Mouse (Mus musculus) thymus, postnatal 10 days (tissue): ENCODE results near the gene Lilr4b.
"Not testable (repeated sequence)": the region's sequence is repeated elsewhere in the genome, so short reads cannot be mapped to it uniquely, and the experiment has no call there.

Experiments
- DNase-seq, 2 experiments: peaks; one replicate each; pipeline ENCODE4 v3.0.0; 2021; ENCODE audit warnings: low spot score in 2 of 2

The Lilr4b gene

DNA sequence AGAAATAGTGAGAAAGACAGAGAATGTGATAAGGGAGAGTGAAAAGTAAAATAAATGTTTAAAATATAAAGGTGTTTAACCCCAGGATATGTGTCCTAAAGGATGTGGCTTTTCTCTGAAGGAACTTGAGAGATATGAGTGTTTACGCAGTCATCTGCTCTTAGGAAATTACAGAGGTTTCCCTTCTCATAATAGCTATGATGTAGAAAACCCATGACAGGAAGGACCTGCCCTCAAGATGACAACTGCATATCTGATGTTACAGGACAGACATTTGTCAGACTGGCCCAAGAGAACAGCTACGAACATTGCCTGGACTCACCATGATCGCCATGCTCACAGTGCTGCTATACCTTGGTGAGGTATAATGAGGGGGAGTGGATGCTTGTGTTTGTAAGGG lies at the start of gene Lilr4b, which contains the start of gene Gm49339:
Lilr4b (plus strand) TSS at position 236 of the 400 bp plus-strand sequence.
Gm49339 (plus strand) TSS at position 216 of the 400 bp plus-strand sequence.
- not testable (repeated sequence) for DNase-seq

- no peak for DNase-seq
Measured at GRCm38 (mm10) chr10:51432940-51433339, 47.5 kb upstream of the Lilr4b start.

DNA sequence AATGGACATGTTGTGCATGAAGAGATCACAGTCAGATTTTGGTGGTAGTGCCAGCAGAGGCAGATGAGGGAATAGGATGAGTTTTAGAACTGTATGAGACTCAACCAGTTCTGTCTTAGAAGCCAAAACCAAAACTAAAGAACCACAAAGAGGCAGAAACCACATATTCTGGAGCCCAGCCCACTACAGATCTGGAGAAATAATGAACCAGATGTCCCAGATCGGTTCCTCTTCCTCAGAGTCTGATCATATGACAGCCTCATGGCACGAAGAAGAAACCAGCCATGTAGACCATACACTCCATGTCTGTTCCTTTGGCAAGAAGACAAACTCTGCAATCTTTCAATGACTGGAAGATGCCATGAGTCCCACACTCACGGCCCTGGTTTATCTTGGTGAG lies 44.7 kb upstream of the Lilr4b start:
- no peak for DNase-seq

DNA sequence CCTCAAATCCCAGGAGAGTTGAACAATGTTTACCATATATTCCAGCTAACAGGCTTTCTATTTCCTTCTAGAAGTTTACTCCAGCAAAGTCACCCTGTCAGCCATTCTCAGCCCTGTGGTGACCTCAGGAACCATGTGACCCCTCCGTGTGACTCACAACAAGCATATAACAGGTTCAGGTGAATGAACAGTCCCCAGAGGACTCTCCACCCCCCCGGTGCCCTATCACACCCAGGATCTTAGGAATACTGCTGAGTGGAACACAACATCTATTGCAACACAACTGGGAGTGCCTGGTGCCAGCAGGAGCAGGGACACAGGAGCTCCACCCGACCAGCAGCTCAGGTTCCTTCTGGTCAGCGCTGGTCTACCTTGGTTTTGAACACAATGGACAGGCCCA lies 28.8 kb upstream of the Lilr4b start:
- DNase-seq: no peak

GRCm38 (mm10) chr10:51453616-51454298 lies 26.7 kb upstream of the Lilr4b start:
- DNase-seq: no peak

DNA sequence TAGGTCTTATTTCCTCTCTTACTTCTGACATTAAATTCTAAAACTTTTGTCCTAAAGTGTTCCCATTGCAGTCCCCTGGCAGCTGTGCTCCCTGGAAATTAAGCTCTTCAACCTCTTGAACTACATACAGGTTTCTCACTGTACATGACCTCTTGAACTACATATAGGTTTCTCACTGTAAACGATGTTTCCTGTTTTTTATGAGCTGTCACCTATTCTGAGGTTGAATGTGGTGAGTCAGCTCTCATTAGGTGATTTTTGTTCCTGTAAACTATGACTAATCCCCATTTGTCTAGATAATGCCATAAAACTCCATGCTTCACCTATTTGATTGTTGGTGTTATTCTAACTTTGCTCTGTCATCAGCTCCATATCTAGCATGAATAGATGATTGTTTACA lies 26.1 kb upstream of the Lilr4b start:
- DNase-seq: no peak

- no peak for DNase-seq
Measured at GRCm38 (mm10) chr10:51455762-51456161, 24.7 kb upstream of the Lilr4b start.

GRCm38 (mm10) chr10:51456369-51456768 lies 24.1 kb upstream of the Lilr4b start:
- no peak for DNase-seq

DNA sequence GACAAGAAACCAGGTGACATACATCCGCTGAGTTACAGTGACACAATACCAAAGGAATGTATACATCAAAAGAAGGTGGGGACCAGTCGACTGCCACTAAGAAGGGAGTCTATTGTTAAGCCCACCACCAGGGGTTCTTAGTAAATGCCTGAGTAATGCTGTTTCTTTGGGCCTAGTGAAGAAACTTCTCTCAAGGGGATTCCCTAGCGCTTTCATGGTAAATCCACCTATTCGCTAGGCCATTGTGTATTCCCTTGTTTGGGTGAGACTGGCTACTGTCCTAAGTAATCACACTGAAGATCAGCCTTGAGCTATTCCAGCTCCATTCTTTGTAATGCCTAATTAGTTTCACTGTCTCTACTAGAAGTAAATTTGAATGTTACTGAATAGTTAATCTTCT lies 16.6 kb upstream of the Lilr4b start:
- DNase-seq: not testable (repeated sequence)

DNA sequence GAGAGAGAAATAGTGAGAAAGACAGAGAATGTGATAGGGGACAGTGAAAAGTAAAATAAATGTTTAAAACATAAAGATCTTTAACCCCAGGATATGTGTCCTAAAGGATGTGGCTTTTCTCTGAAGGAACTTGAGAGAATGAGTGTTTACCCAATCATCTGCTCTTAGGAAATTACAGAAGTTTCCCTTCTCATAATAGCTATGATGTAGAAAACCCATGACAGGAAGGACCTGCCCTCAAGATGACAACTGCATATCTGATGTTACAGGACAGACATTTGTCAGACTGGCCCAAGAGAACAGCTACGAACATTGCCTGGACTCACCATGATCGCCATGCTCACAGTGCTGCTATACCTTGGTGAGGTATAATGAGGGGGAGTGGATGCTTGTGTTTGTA lies 10.3 kb downstream of the Lilr4b start, which contains the start of gene Lilrb4a:
Lilrb4a (plus strand) TSS at position 266 of the 400 bp plus-strand sequence.
- not testable (repeated sequence) for DNase-seq

DNA sequence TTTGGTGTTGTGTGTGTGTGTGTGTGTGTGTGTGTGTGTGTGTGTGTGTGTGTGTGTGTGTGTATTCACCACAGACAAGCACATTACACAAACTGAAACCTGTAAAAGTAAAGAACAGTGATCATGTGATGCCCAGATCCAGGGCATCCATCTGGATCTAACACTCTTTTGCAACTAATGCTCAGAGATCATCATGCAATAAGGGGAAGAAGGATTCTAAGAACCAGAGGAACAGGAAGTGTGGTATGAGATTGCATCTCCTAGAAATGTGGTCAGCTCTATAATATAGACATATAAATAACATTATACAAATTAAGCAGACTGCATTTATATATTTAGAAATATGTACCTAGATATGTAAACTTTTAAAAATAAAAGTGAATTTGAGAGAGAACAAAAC lies 39.6 kb downstream of the Lilr4b start:
- no peak for DNase-seq

- no peak for DNase-seq
Measured at GRCm38 (mm10) chr10:51521453-51521852, 41.0 kb downstream of the Lilr4b start.

DNA sequence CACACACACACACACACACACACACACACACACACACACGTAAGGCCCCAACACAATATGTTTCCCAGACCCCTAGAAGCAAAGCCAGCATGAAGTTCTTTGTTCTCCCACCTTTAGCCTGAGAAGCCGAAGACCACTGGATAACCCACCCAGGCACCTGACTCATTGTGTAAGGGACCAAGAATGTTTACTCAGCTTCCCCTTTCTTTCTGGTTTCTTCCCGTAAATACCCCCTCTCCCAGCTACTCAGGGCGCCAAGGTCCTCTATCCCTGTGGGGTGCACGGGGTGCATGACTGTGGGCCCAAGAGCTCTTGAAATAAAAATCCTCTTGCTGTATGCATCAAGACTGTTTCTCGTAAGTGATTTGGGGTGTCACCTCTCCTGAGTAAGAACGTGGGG lies 45.7 kb downstream of the Lilr4b start:
- no peak for DNase-seq

GRCm38 (mm10) chr10:51526633-51527032 lies 46.2 kb downstream of the Lilr4b start:
- DNase-seq: no peak

GRCm38 (mm10) chr10:51528840-51529434 lies 48.5 kb downstream of the Lilr4b start:
- DNase-seq: no peak

GRCm38 (mm10) chr10:51529497-51529896 lies 49.1 kb downstream of the Lilr4b start:
- no peak for DNase-seq

DNA sequence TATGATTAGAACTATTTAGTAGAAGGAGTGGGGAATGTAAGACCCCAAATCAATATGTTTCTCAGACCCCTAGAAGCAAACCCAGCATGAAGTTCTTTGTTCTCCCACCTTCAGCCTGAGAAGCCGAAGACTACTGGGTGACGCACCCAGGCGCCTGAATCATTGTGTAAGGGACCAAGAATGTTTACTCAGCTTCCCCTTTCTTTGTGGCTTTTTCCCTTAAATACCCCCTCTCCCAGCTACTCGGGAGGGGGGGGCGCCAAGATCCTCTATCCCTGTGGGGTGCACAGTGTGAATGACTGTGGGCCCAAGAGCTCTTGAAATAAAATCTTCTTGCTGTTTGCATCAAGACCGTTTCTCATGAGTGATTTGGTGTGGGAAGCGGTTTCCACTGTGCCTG lies 50.4 kb downstream of the Lilr4b start:
- DNase-seq: no peak
